Mouse (Mus musculus) olfactory bulb, adult 2 months (tissue): ENCODE measurements around the gene Pde10a.

Experiments
- CTCF ChIP-seq: fragments of 200-500 bp; IDR thresholded peaks from 2 replicates; pipeline ENCODE4 v1.5.1; 2012; ENCODE audit warnings: low read depth, mild to moderate bottlenecking, low read length, moderate library complexity; ENCODE audit not compliant: insufficient read depth
- POLR2A ChIP-seq: fragments of 200-500 bp; IDR thresholded peaks from 2 replicates; pipeline ENCODE4 v1.6.1; 2012; ENCODE audit warnings: mild to moderate bottlenecking, low read depth, low read length, moderate library complexity; ENCODE audit not compliant: insufficient read depth

DNA sequence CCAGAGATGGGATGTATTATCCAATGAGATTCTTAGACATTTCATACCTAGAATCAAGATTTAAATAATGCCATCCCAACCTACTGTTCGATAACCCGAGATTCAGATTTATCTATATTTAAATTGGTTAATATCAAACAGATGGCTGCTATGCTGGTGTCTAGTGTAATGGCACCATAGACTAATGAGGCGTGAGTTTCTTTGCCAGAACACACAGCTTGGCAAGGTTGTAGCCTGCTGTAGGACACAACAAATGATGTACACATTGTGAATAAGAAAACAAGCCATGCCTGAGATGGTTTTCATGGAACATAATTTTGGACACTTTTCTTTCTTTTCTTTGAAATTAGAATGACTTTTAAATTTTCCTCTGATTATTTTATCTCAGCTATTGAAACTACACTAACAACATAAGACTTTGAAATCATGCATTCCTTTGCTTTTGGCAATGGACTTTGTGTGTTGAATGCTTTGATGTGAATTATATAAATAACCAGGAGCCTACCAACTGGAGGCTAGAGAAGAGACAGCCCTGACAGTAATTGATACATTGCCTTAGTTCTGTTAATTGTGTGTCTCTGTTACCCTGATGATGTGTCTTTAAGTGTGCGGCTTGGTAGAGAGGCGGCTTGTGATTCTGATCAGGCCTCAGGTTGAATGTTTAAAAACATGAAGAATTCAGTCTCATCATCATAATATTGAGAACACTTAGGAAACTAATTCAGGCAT, 378.5 kb downstream of the Pde10a start:
- no peak for TF ChIP-seq CTCF
- TF ChIP-seq POLR2A, result no peak
